Mouse (Mus musculus) embryo, embryonic 11.5 days (tissue): Measurements from ENCODE around the gene Vegfa.

ENCODE experiments used
- DNase-seq: peaks from one replicate; pipeline ENCODE4 v3.0.0-alpha.2; 2012; ENCODE audit warnings: low read depth, low spot score

Gene Vegfa

DNA sequence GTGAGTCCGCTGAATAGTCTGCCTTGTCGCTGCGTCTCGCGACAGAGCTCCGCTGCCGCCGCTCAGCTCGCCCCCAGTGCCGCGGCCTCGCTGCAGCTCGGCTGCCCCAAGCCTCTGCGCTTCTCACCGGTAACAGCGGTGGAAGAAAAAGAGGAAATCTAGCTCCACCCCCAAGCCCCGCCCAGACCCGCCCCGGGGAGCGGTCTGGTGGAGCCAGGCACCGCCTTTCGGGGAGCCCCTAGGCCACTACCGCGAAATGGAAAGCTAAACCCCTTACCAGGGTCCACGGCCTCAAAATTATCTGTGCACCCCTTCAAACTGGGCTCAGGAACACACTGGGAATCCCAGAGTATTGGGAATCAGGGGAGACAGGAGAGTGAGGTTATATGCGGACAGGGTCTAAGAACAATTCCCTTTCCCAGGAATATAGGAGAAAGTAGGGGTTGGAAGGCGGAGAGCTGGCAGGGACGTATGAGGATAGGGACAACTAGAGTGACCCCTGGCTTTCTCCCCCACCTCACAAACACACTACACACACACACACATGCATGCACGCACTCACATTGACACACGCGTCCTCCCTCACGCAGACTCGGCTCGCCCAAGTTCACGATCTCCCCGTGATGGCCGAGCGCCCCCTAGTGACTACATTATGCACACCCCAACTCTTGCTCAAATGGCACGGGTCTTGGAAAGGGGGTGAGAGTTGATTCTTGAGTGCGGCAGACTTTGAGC lies at the start of gene Vegfa:
Gene Vegfa (minus strand): TSS at position 113 of the 735 bp plus-strand sequence.
- DNase-seq = peak; percentile 88

GRCm38 (mm10) chr17:46081657-46082056 lies 49.5 kb upstream of the Vegfa start:
- DNase-seq = no peak

GRCm38 (mm10) chr17:46081042-46081441 lies 48.9 kb upstream of the Vegfa start:
- DNase-seq = no peak

GRCm38 (mm10) chr17:46080388-46080787 lies 48.2 kb upstream of the Vegfa start:
- no peak for DNase-seq

DNA sequence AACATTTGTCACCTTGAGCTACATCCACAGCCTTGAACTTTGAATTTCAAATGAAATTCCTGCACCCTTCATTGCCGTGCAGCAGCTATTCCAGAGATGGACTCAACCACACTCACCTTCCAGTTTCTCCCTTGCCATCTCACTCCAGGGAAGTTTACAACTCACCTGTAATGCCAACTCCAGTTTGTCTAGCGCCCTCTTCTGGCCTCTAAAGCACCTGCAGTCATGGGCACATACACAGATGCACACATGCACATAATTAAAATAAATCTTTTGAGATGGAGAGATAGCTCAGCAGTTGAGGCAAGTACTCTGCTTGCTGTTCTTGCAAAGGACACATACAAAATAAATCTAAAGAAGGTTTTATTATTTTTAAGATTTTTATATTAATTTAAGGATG lies 46.9 kb upstream of the Vegfa start:
- DNase-seq = no peak

DNA sequence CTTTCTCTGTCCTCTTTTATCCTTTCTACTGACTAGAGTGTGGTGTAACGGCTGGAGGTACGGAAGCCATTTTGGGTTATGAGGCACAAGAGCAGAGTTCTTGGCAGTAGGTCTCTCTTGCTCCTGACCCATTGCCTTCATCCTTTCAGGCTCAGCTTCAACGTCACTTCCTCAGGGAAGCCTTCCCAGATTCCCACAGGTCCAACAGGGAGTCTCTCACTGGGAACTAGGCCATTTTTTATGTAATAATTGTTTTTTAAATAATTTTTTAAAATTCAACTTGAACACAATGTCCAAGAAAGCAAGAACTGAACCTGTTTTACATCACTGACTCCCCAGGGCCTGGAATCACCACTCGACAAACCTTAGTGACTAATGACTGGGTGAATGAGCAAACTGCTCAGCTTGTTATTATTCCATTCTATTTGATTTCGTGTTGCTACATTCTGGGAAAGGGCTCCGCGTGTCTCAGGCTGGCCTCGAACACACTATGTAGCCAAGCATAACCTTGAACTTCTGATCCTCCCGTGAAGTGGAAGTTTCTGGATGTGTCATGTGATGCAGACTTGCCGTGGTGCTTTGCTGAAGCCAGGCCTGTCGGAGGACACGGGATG lies 45.9 kb upstream of the Vegfa start:
- no peak for DNase-seq

- DNase-seq = no peak
Observed at GRCm38 (mm10) chr17:46076260-46076551, 44.0 kb upstream of the Vegfa start.

DNA sequence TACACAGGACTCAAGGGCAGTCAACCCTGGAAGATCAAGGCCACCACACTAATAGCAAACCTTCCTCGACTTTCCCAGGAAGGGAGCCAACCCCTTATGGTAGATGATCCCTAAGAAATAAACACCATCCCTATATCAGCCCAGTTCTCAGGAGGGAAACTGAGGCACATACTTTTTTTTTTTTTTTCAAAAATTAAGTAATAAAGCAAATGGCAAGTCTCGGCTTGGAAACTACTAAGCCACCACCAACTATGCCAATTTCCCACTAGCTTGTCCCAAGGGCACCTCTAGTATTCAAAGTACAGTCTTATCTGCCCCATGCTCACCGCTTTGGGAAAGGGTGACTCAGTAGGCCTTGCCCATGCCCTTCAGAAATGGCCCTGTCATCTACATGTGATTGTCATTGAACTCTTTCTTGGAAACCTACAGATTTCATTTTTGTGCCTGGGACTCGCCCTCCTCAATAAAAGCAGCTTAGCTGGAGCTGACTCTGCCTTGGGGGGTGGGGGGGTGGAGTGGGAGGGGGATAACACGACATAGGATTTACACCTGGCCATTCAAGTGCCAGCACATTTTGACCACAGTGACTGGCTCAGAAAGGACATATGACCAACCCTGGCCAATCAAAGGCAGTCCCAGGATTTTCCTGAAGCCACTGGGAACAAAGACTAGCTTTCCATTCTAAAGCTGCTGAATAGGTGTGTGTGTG lies 43.5 kb upstream of the Vegfa start:
- DNase-seq = no peak

DNA sequence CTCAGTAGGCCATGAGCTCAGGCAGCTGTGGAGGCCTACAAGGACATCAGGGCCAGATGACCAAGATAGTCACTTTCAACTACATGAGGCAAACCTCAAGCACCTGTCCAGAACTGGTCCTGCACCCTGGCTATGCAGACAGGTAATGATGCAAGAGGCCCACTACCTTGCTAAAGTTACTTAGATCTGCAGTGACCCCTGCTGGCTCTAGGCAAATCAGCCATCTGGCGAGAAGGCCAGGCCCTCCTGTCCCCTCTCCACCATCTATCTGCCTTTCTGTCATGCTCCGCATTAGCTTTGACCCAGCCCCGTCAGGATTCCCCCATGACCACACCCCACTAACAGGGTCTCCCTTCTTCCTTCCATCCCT lies 42.9 kb upstream of the Vegfa start:
- no peak for DNase-seq

- DNase-seq = no peak
Observed at GRCm38 (mm10) chr17:46074398-46075115, 42.4 kb upstream of the Vegfa start.

DNA sequence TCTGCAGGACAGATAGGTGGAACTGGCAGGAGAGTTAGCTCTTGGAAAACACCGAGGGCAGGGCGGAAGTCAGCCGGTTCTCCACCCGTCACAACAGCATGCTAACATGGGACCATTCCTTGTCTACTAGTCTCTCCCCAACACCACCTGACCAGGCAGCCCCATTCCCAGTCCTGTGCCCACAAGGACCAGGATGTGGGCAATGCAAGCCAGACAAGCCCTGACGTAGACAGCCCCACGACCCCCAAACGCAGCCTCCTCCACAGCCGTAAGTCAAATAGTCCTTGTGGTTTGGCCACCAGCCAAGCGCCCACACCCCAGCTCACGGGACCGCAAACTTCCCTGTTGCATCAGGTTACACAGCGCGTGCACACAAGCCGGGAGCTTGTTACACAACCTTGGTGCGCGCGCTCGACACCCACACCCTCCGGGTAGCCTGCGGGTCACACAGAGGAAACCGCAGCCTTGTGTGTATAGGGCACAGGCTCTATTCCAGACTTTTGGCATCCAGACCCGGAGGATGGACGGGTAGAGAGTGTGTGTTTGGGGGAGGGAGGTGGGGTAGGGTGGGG lies 41.6 kb upstream of the Vegfa start:
- peak; percentile 60 for DNase-seq

DNA sequence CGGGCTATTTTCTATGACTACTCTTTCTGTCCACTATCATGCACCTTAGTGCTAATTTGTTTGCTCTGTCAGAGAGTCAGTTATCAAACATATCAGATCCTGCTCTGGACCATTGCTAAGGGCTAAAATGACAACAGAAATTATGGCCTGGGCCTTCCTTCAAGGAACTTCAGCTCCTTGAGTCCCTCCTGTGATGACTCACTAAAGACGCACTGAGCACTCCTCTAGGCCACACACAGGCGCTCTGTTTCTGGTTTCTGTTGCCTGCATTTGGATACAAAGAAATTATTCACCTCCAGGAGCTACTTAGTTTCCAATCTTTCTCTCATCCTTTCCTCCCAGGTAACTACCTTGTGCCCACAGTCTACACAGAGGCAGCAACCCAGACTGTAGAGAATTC lies 39.4 kb upstream of the Vegfa start:
- DNase-seq = no peak

DNA sequence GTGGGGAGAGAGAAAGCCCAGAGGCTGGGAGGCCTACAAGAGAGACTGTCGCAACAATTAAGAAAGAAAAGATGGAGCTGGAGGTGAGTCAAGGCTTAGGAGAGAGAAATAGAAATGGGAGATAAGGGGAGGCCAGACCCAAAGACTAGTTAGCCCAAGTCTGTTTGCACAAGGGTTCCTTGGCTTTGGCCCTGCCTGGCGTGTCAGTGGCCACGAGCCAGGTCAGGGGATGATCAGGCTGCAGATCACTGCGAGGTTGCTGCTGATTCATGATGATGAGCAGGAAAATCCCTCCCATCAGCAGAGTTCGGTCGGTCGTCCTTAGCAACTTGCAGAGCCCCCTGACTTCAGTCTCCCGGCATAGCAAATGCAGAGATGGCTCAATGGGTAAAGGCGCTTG lies 37.9 kb upstream of the Vegfa start:
- no peak for DNase-seq

- no peak for DNase-seq
Observed at GRCm38 (mm10) chr17:46063974-46064312, 31.8 kb upstream of the Vegfa start.

DNA sequence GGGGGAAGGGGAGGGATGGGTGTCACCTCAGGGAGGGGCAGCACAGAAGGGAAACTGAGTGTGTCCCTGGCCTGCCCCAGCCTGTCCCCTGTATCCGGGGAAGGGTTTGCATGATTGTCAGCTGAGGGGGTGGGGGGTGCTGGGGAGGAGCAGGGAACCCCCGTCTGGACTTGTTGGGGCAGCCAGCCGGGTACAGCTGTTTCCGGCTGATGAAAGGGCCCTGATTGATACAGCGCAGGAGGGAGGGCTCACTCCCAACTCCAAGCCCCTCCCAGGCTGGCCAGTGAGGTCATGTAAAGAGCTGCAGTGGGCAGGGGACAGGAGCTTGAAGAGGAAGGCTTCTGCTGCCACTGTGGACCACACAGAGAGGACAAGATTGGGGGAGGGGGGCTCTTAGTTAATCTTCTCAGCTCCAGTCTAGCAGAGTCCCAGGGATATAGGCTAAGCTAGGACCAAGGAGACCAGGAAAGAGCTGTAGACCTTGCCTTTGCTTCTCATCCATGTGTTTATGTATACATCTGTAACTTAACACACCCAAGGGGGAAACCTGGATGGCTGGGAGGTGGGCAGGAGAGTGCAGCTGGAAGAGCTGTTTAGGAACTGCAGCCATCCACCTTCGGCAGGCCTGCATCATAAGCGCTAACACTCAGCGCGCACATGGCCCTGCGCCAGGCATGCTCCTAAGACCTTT lies 31.3 kb upstream of the Vegfa start:
- DNase-seq = no peak

GRCm38 (mm10) chr17:46060253-46060652 lies 28.1 kb upstream of the Vegfa start:
- no peak for DNase-seq

GRCm38 (mm10) chr17:46059226-46059825 lies 27.2 kb upstream of the Vegfa start:
- no peak for DNase-seq

DNA sequence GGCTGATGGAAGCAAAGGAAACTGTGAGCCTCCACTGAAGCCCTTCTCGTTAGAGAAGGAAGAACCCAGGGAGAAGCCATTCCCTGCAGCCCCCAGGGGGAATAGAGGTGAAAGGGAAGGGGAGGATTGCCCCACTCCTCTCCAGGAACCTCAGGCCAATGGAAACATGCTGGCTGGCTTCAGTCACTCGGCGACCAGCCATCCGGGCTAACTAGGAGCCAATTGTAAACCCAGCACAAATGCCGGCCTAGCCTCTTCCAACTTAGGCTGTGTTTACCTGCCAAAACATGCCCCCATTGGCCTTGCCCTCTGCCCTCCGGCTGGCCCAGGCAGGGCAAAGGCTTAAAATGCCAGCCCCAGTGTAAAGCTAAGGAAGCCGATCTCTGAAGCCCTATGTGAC lies 24.1 kb upstream of the Vegfa start:
- no peak for DNase-seq

- DNase-seq = no peak
Observed at GRCm38 (mm10) chr17:46055736-46056135, 23.6 kb upstream of the Vegfa start.

GRCm38 (mm10) chr17:46053291-46053842 lies 21.2 kb upstream of the Vegfa start:
- no peak for DNase-seq

DNA sequence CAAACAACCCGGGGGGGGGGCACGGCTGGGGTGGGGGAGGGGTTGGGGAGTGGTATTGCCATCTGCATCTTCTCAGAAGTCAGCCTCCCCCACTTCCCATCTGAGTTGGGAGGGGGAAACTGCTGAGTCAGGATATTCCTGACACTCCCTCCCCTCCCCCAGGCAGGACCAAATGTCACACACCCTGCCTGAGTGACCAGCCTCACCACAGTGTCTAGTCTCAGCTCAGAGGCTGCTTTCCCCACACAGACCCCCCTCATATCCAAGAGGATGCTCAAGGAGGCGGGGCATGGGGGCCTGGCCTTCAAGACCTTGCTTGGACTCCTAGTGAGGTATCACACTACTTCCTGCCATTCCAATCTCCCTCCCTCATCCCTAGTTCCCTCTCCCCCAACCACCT lies 20.0 kb upstream of the Vegfa start:
- no peak for DNase-seq
